Mouse (Mus musculus): Measurements from ENCODE around the gene Rhoh. TPM values are rescaled to one million over a fixed set of nuclear protein-coding genes. Genes with fewer than 3 reads are reported as not detected.

The Rhoh gene
- total RNA-seq, 1 experiment, result 0.27 TPM

DNA sequence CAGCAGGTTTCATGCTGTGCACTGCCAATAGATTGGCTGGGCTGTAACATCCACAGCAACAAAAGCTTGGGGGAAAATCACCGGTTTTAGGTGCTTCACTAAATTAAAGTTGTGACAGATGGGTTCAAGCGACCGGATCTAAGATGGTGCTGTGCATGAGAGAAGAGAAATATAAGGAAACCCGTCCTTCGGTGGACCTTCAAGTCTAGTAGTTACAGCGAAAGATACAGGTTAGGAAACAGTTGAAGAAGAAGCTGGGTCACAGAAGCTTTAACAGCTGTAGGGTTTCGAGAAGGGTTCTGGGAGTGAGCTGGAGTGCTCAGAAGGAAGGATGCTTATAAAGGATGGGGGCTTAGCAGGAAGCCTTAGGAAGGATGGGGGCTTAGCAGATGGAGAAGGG, 3.5 kb downstream of the Rhoh start:
- Histone ChIP-seq H3K4me3 (ENCODE audit: insufficient read depth in 1 of 2, low read depth in 1 of 2, low read length in 2 of 2, poor library complexity in 1 of 2, severe bottlenecking in 1 of 2) (no peak overlapping the region), H3K9ac (ENCODE audit: insufficient read depth, low read depth, low read length, poor library complexity, severe bottlenecking) (no peak overlapping the region), H3K4me1 (ENCODE audit: control insufficient read depth in 2 of 2, insufficient read depth in 2 of 2, low read length in 2 of 2, poor library complexity in 1 of 2) (no peaks in the 10 kb centered on the region; a peak in 1 of 4 replicates), H3K36me3 (ENCODE audit: control insufficient read depth, insufficient read depth, low read length, poor library complexity, severe bottlenecking) (no peaks in the 10 kb centered on the region), H3K9me3 (ENCODE audit: control insufficient read depth, insufficient read depth, low read depth, low read length) (no peaks in the 10 kb centered on the region), H3K27ac (ENCODE audit: insufficient read depth, low read depth, low read length, poor library complexity, severe bottlenecking) (no peak overlapping the region)
- TF ChIP-seq ZNF384 (IDR thresholded peaks at IDR 0.05; ENCODE audit: low read depth, low read length), result no peak
- no peak for TF ChIP-seq MAFK (IDR thresholded peaks at IDR 0.05; ENCODE audit: insufficient read depth, low read depth, low read length)
- no peak for TF ChIP-seq ZC3H11A (IDR thresholded peaks at IDR 0.05; ENCODE audit: borderline replicate concordance, low read depth, low read length)
- no peak for TF ChIP-seq CHD2 (IDR thresholded peaks at IDR 0.05; ENCODE audit: low read depth, low read length)
- in situ Hi-C loops (cut with MboI; ENCODE audit: low sequenced_read_pairs in 2 of 2, unreplicated experiment in 2 of 2), result no loop called here
- no peak for DNase-seq (ENCODE audit: low read depth, low spot score)

DNA sequence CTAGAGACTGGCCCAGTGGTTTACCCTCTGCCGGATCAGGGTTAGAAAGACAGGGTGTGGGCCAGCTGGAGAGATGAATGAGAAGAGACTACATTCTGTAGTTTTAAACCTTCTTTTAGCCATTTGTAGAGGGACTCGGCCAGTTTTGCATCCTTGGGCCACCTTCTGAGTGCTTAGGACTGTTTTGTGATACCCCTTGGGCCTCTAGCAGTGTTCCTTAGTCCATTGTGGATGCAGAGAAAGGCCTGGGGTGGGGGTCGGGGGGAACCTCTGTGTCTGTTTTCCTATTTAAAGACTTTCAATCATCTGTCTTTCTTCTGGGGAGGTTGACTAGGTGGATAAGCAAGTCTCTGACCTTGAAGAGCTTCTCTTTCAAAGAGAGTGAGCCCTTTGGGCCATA, 3.9 kb downstream of the Rhoh start:
- Histone ChIP-seq H3K36me3 (ENCODE audit: control insufficient read depth, insufficient read depth, low read length, poor library complexity, severe bottlenecking) (no peaks in the 10 kb centered on the region), H3K9me3 (ENCODE audit: control insufficient read depth, insufficient read depth, low read depth, low read length) (no peaks in the 10 kb centered on the region), H3K4me3 (ENCODE audit: insufficient read depth in 1 of 2, low read depth in 1 of 2, low read length in 2 of 2, poor library complexity in 1 of 2, severe bottlenecking in 1 of 2) (no peak overlapping the region), H3K4me1 (ENCODE audit: control insufficient read depth in 2 of 2, insufficient read depth in 2 of 2, low read length in 2 of 2, poor library complexity in 1 of 2) (no peaks in the 10 kb centered on the region; a peak in 1 of 4 replicates), H3K27ac (ENCODE audit: insufficient read depth, low read depth, low read length, poor library complexity, severe bottlenecking) (no peak overlapping the region), H3K9ac (ENCODE audit: insufficient read depth, low read depth, low read length, poor library complexity, severe bottlenecking) (no peak overlapping the region)
- in situ Hi-C loops (cut with MboI; ENCODE audit: low sequenced_read_pairs in 2 of 2, unreplicated experiment in 2 of 2), result no loop called here
- DNase-seq (ENCODE audit: low read depth, low spot score), result no peak
- TF ChIP-seq CHD2 (IDR thresholded peaks at IDR 0.05; ENCODE audit: low read depth, low read length) (no peak), MAFK (IDR thresholded peaks at IDR 0.05; ENCODE audit: insufficient read depth, low read depth, low read length) (no peak), ZNF384 (IDR thresholded peaks at IDR 0.05; ENCODE audit: low read depth, low read length) (no peak), ZC3H11A (IDR thresholded peaks at IDR 0.05; ENCODE audit: borderline replicate concordance, low read depth, low read length) (no peak), HCFC1 (IDR thresholded peaks at IDR 0.05; ENCODE audit: borderline replicate concordance, insufficient read depth, low read length) (no peak)

DNA sequence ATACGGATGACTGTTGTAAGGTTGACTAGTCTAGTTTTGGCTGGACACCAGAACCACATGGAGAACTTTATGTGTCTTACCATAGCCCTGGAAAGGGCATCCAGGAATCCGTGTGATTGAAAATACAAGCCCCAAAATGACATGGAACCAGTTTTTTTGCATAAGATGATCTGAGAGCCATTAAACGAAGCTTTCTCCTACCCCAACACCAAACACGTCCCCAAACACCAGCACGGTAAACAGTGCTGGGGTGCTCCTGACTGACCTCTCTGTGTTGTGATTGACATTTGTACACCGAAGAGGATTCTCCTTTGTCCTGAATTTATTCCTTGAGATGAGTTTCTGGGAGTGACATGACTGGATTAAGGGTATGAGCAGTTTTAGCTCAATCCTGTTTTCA, 5.6 kb downstream of the Rhoh start:
- DNase-seq (ENCODE audit: low read depth, low spot score), result no peak
- H3K27ac ChIP-seq (ENCODE audit: insufficient read depth, low read depth, low read length, poor library complexity, severe bottlenecking), result no peak overlapping the region
- no peaks in the 10 kb centered on the region for H3K9me3 ChIP-seq (ENCODE audit: control insufficient read depth, insufficient read depth, low read depth, low read length)
- TF ChIP-seq CHD2 (IDR thresholded peaks at IDR 0.05; ENCODE audit: low read depth, low read length) (no peak), ZNF384 (IDR thresholded peaks at IDR 0.05; ENCODE audit: low read depth, low read length) (no peak), HCFC1 (IDR thresholded peaks at IDR 0.05; ENCODE audit: borderline replicate concordance, insufficient read depth, low read length) (no peak), ZC3H11A (IDR thresholded peaks at IDR 0.05; ENCODE audit: borderline replicate concordance, low read depth, low read length) (no peak), MAFK (IDR thresholded peaks at IDR 0.05; ENCODE audit: insufficient read depth, low read depth, low read length) (no peak)
- in situ Hi-C loops (cut with MboI; ENCODE audit: low sequenced_read_pairs in 2 of 2, unreplicated experiment in 2 of 2), result no loop called here
- H3K4me1 ChIP-seq (ENCODE audit: control insufficient read depth in 2 of 2, insufficient read depth in 2 of 2, low read length in 2 of 2, poor library complexity in 1 of 2), result peaks cover 0 to 4% of the 10 kb centered on the region in 2 experiments; a peak in 1 of 4 replicates
- no peak overlapping the region for H3K9ac ChIP-seq (ENCODE audit: insufficient read depth, low read depth, low read length, poor library complexity, severe bottlenecking)
- H3K36me3 ChIP-seq (ENCODE audit: control insufficient read depth, insufficient read depth, low read length, poor library complexity, severe bottlenecking), result no peaks in the 10 kb centered on the region
- H3K4me3 ChIP-seq (ENCODE audit: insufficient read depth in 1 of 2, low read depth in 1 of 2, low read length in 2 of 2, poor library complexity in 1 of 2, severe bottlenecking in 1 of 2), result no peak overlapping the region

DNA sequence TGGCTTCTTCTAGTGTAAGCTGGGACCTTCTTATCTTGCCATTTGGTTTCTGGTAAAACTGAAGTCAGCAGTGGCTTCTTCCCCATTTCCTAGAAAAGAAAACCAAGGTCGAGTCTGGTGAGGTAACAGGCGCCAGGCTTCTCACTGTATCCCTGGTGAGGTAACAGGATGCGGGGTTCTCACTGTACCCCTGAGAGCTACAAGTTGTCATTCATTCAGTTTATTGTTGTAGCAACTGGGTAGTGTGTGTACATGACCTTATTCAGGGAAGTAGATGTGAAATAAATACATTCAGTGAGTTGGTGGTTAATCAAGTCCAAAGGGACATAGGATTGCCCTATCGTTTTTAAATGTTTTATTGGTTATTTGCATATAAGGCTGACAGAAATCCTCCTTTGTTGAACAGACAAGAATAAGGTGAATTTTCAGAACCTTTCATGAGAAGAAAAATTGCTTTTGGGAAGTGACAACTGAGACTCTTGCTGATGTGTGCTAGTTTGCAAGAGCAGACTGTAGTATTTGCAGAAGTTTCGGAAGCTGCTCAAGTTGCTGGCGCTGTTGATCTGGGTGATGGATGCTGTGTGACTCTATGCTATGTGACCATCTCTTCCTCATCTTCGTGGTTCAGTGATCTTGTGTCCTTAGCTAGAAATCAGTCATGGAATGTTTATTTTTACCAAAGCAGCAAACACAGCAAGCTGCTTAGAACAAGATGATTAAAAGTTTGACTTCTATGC, 6.5 kb downstream of the Rhoh start:
- in situ Hi-C loops (cut with MboI; ENCODE audit: low sequenced_read_pairs in 2 of 2, unreplicated experiment in 2 of 2), result no loop called here
- Histone ChIP-seq H3K4me1 (ENCODE audit: control insufficient read depth in 2 of 2, insufficient read depth in 2 of 2, low read length in 2 of 2, poor library complexity in 1 of 2) (peaks cover 0 to 6% of the 10 kb centered on the region in 2 experiments; a peak in 1 of 4 replicates), H3K9ac (ENCODE audit: insufficient read depth, low read depth, low read length, poor library complexity, severe bottlenecking) (no peak overlapping the region), H3K36me3 (ENCODE audit: control insufficient read depth, insufficient read depth, low read length, poor library complexity, severe bottlenecking) (no peaks in the 10 kb centered on the region), H3K27ac (ENCODE audit: insufficient read depth, low read depth, low read length, poor library complexity, severe bottlenecking) (no peak overlapping the region), H3K9me3 (ENCODE audit: control insufficient read depth, insufficient read depth, low read depth, low read length) (no peaks in the 10 kb centered on the region), H3K4me3 (ENCODE audit: insufficient read depth in 1 of 2, low read depth in 1 of 2, low read length in 2 of 2, poor library complexity in 1 of 2, severe bottlenecking in 1 of 2) (no peak overlapping the region)
- no peak for DNase-seq (ENCODE audit: low read depth, low spot score)
- no peak for TF ChIP-seq HCFC1 (IDR thresholded peaks at IDR 0.05; ENCODE audit: borderline replicate concordance, insufficient read depth, low read length)
- TF ChIP-seq MAFK (IDR thresholded peaks at IDR 0.05; ENCODE audit: insufficient read depth, low read depth, low read length), result no peak
- no peak for TF ChIP-seq ZC3H11A (IDR thresholded peaks at IDR 0.05; ENCODE audit: borderline replicate concordance, low read depth, low read length)
- TF ChIP-seq ZNF384 (IDR thresholded peaks at IDR 0.05; ENCODE audit: low read depth, low read length), result no peak
- TF ChIP-seq CHD2 (IDR thresholded peaks at IDR 0.05; ENCODE audit: low read depth, low read length), result no peak
